Mouse (Mus musculus) midbrain, embryonic 14.5 days (tissue): ENCODE results near the gene Shb. TPM values are rescaled to one million over a fixed set of nuclear protein-coding genes. Genes with fewer than 3 reads are reported as not detected.
A peak's percentile ranks its signal among the peaks of the same experiment; 100 is the strongest.

Source experiments
- ATAC-seq: fragments of 200-750 bp; cut with Nextera tagmentation; 2 replicates; pipeline ENCODE4 v1.8.0; 2017; ENCODE audit warnings: moderate number of reproducible peaks, moderate library complexity; ENCODE audit not compliant: low FRiP score, low TSS enrichment
- DNase-seq: peaks from one replicate; pipeline ENCODE4 v3.0.0-alpha.2; 2015
- H3K27ac ChIP-seq: fragments of 300-500 bp; sonication (generic); replicated peaks from 2 replicates; pipeline ENCODE4 v1.5.1; 2014; ENCODE audit warnings: mild to moderate bottlenecking, low read depth, low read length, moderate library complexity
- H3K27me3 ChIP-seq: fragments of 300-500 bp; sonication (generic); 2 replicates; pipeline ENCODE4 v1.6.1; 2014; ENCODE audit warnings: low read length, control low read depth, mixed read lengths; ENCODE audit not compliant: control insufficient read depth, insufficient read depth
- H3K36me3 ChIP-seq: fragments of 300-500 bp; sonication (generic); 2 replicates; pipeline ENCODE4 v1.6.1; 2014; ENCODE audit warnings: low read length, control low read depth; ENCODE audit not compliant: control insufficient read depth, insufficient read depth
- H3K4me1 ChIP-seq: fragments of 300-500 bp; sonication (generic); 2 replicates; pipeline ENCODE4 v1.6.1; 2014; ENCODE audit warnings: mild to moderate bottlenecking, antibody characterized with exemption, low read length, control low read depth; ENCODE audit not compliant: control insufficient read depth, insufficient read depth
- H3K4me2 ChIP-seq: fragments of 300-500 bp; sonication (generic); 2 replicates; pipeline ENCODE4 v1.6.1; 2014; ENCODE audit warnings: mild to moderate bottlenecking, low read length, moderate library complexity
- H3K4me3 ChIP-seq: fragments of 300-500 bp; sonication (generic); replicated peaks from 2 replicates; pipeline ENCODE4 v1.5.1; 2014; ENCODE audit warnings: low read depth, low read length
- H3K9ac ChIP-seq: fragments of 300-500 bp; sonication (generic); replicated peaks from 2 replicates; pipeline ENCODE4 v1.6.1; 2014; ENCODE audit warnings: mild to moderate bottlenecking, low read length, moderate library complexity
- H3K9me3 ChIP-seq: fragments of 300-500 bp; sonication (generic); 2 replicates; pipeline ENCODE4 v1.6.1; 2016; ENCODE audit warnings: low read length, control low read depth, mixed read lengths; ENCODE audit not compliant: control insufficient read depth
- WGBS: fragments of 180-500 bp; shearing (Covaris S2); extraction: QIAGEN DNeasy Blood & Tissue Kit; methylation state at CpG from one replicate; pipeline ENCODE4 v1.1.7; 2014; 5-methylcytosine and 5-hydroxymethylcytosine counted together
- polyA plus RNA-seq: library from polyadenylated mRNA; unstranded; fragments of >200 nt; fragmentation: Nextera tagmentation; extraction: Ambion mirVana; gene quantifications from 2 replicates; pipeline ENCODE4 v1.2.1, GENCODE M21; 2014

Shb gene
- polyA plus RNA-seq, 1 experiment from 2014 or later, result 10.2 TPM

GRCm38 (mm10) chr4:45478178-45478577, 54.1 kb downstream of the Shb start:
- peak overlapping the region; percentile 38; the same call in 1 of the 2 replicates for H3K27ac ChIP-seq
- H3K9ac ChIP-seq, result no peak overlapping the region
- H3K4me2 ChIP-seq, result no peak overlapping the region
- ATAC-seq, result peak; percentile 44; the same call in 1 of the 2 replicates
- no peaks in the 10 kb centered on the region for H3K36me3 ChIP-seq
- H3K4me1 ChIP-seq, result peaks cover 26% of the 10 kb centered on the region
- DNase-seq, result peak; percentile 59
- WGBS, result 51% methylated on average over 7 of the region's 7 CpGs
- no peaks in the 10 kb centered on the region for H3K9me3 ChIP-seq
- no peaks in the 10 kb centered on the region for H3K27me3 ChIP-seq
- no peak overlapping the region for H3K4me3 ChIP-seq

DNA sequence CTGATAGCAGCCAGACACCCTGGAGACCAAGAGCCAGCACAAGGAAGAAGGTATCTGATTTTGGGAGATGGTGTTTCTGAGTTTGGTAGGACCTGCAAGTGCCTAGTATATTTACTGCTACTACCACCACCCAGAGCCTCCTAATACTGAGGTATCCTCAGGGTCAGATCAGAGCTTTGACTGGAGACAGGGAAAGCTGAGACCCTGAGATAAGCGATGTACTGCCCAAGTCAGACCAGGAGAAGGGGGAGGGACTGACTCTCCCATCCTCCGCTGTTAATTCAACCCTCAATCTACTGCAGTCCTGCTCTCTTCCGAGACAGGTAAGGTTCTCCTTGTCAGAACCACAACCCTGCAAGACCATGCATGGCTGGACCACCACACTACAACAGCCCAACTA, 55.2 kb downstream of the Shb start:
- no peak overlapping the region for H3K27ac ChIP-seq
- peaks cover 36% of the 10 kb centered on the region for H3K4me1 ChIP-seq
- H3K9ac ChIP-seq, result no peak overlapping the region

DNA sequence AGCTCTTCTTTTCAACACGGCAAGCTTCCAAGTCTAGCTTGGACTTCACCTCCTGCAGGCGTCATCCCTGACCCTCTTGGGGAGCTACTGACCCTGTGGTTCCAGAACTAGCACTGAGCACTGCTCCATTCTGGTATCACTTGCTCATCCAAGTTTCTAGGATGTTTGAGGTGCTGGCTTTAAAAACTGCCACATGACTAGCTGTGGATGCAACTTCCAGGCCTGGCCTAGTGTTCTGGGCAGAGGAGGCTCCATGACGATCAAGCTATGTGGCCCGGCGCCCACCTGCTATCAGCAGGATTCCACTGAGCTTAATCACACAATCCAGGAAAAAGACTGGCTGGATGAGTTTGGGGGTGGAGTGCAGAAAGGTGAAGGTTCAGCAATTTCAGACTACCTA, 57.4 kb downstream of the Shb start:
- ATAC-seq (no peak), DNase-seq (no peak)
- WGBS, result 88% methylated on average over 5 of the region's 5 CpGs
- Histone ChIP-seq H3K4me3 (no peak overlapping the region), H3K27ac (no peak overlapping the region), H3K9ac (no peak overlapping the region), H3K27me3 (no peaks in the 10 kb centered on the region), H3K36me3 (no peaks in the 10 kb centered on the region), H3K4me1 (peaks cover 36% of the 10 kb centered on the region), H3K4me2 (no peak overlapping the region), H3K9me3 (no peaks in the 10 kb centered on the region; the same call in 1 of the 2 replicates)

More for the DNA sequence above, 55.2 kb downstream of the Shb start:
- DNase-seq (no peak), ATAC-seq (no peak)
- Histone ChIP-seq H3K36me3 (no peaks in the 10 kb centered on the region), H3K9me3 (no peaks in the 10 kb centered on the region), H3K27me3 (no peaks in the 10 kb centered on the region), H3K4me3 (no peak overlapping the region), H3K4me2 (no peak overlapping the region)
- WGBS, result 90% methylated on average over 3 of the region's 3 CpGs

DNA sequence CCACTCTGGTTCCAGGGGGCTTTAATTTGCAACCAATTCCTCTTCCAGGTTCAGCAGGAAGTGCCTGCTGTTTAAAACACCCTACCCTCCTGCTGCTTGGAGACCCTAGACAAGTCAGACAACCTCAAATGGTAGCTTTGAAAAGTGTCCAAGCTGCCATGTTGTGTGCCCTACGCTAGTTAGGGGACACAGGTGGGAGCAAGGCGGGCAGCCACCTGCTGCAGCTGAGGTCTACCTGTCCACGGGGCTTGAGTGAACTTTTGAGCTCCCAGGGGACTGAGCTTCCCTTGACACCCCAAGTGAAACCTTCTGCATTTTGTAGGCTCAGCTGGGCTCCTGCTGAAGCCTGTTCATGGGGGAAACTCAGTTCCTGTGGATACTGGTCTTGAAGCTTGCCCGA, 58.1 kb downstream of the Shb start:
- ATAC-seq, result no peak
- Histone ChIP-seq H3K27ac (0 out of 2 replicates have a peak overlapping the region, but pooled peaks have one; percentile 60), H3K4me3 (no peak overlapping the region), H3K9me3 (no peaks in the 10 kb centered on the region; the same call in 1 of the 2 replicates), H3K9ac (no peak overlapping the region), H3K36me3 (no peaks in the 10 kb centered on the region), H3K4me2 (no peak overlapping the region), H3K27me3 (no peaks in the 10 kb centered on the region), H3K4me1 (peaks cover 36% of the 10 kb centered on the region)
- WGBS, result 93% methylated on average over 4 of the region's 4 CpGs
- DNase-seq, result no peak

DNA sequence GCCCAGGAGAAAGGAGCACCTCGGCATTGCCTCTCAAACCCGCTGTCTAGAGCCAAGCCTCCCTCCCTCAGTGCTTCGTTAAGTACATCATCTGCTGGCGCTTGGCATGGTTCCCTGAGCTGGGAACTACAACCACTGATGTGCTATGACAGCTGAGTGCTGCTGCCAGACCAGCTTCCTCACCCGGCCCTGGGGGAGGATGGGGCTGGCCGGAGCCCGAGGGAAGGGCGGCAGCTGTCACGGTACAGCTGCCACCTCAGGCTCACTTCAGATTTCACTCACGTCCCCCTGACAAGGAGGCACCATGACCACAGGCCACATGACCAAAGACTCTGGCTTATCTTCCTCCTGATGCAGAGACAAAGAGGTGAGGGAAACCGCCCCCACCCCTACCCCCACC, 59.1 kb downstream of the Shb start:
- WGBS, result 9% methylated on average over 11 of the region's 11 CpGs
- peak; percentile 83 for DNase-seq
- H3K4me3 ChIP-seq, result no peak overlapping the region

GRCm38 (mm10) chr4:45472706-45473105, 59.6 kb downstream of the Shb start:
- Histone ChIP-seq H3K27me3 (no peaks in the 10 kb centered on the region), H3K36me3 (no peaks in the 10 kb centered on the region), H3K4me2 (no peak overlapping the region), H3K4me1 (peaks cover 25% of the 10 kb centered on the region), H3K9me3 (no peaks in the 10 kb centered on the region; the same call in 1 of the 2 replicates), H3K4me3 (no peak overlapping the region), H3K27ac (peak overlapping the region; percentile 60), H3K9ac (no peak overlapping the region)
- DNase-seq (no peak), ATAC-seq (0 out of 2 replicates have a peak, but pooled peaks have one; percentile 31)
- WGBS, result 50% methylated on average over 6 of the region's 6 CpGs

More for the DNA sequence above, 59.1 kb downstream of the Shb start:
- H3K27ac ChIP-seq, result peak overlapping the region; percentile 60
- no peaks in the 10 kb centered on the region; the same call in 1 of the 2 replicates for H3K9me3 ChIP-seq
- no peaks in the 10 kb centered on the region for H3K27me3 ChIP-seq
- no peaks in the 10 kb centered on the region for H3K36me3 ChIP-seq
- H3K4me1 ChIP-seq, result peaks cover 27% of the 10 kb centered on the region
- H3K9ac ChIP-seq, result no peak overlapping the region
- ATAC-seq, result peak; percentile 79
- H3K4me2 ChIP-seq, result no peak overlapping the region

DNA sequence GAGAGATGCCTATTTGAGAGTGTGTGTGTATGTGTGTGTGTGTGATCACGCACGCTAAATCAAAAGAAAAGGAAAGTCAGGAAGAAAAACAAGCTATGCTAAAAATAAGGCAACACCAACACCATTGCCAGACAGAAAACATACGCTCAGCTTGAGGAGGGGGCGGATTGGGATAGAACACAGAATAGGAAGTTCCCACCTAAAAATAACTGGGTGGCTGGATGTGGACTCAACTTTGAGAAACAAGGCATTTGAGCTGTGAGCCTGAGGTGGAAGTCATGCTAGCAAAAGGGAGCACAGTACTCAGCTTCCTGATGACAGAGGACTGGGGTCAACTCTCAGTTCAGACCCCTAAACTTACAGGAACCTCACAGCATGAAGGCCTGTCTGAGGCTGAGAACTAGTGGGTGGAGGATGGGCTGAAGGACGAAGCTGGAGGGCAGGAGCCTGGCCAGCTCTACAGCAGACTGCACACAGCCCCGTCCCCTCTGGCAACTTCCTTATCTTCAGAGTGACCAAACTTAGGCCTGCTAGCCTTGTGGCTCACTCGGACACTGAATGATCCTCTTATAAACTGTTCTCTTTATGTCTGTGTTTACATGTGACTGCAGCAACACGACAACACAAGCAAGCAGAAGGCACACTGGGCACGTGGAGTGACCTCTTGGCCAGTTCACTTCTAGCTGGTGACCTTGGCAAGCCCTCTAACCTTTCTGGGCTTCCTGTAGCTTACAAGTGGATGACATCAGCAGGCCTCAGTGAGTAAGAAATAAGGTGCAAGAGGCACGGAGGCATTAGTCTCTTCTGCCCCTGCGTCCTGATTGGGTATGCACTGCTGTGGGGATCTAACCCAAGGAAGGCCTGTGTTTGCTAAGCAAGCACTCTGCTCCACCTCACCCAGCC, 60.4 kb downstream of the Shb start:
- whole genome bisulfite sequencing, result 74% methylated on average over 11 of the region's 11 CpGs
- ATAC-seq, result no peak
- H3K36me3 ChIP-seq, result no peaks in the 10 kb centered on the region
- H3K4me3 ChIP-seq, result no peak overlapping the region
- no peak for DNase-seq
- H3K27me3 ChIP-seq, result no peaks in the 10 kb centered on the region
- no peak overlapping the region for H3K9ac ChIP-seq
- H3K9me3 ChIP-seq, result no peaks in the 10 kb centered on the region; the same call in 1 of the 2 replicates
- peaks cover 21% of the 10 kb centered on the region for H3K4me1 ChIP-seq
- no peak overlapping the region for H3K4me2 ChIP-seq
- peak overlapping the region; percentile 60 for H3K27ac ChIP-seq

GRCm38 (mm10) chr4:45469057-45469456, 63.2 kb downstream of the Shb start:
- H3K27me3 ChIP-seq, result no peaks in the 10 kb centered on the region
- H3K4me1 ChIP-seq, result peaks cover 21% of the 10 kb centered on the region
- H3K4me3 ChIP-seq, result no peak overlapping the region
- H3K36me3 ChIP-seq, result no peaks in the 10 kb centered on the region
- 60% methylated on average over 6 of the region's 6 CpGs for WGBS
- ATAC-seq (no peak), DNase-seq (no peak)
- no peak overlapping the region for H3K4me2 ChIP-seq
- H3K27ac ChIP-seq, result no peak overlapping the region
- no peak overlapping the region for H3K9ac ChIP-seq
- no peaks in the 10 kb centered on the region; the same call in 1 of the 2 replicates for H3K9me3 ChIP-seq
